Mouse (Mus musculus): Measurements from ENCODE around the gene Pim3.

Pim3 gene

DNA sequence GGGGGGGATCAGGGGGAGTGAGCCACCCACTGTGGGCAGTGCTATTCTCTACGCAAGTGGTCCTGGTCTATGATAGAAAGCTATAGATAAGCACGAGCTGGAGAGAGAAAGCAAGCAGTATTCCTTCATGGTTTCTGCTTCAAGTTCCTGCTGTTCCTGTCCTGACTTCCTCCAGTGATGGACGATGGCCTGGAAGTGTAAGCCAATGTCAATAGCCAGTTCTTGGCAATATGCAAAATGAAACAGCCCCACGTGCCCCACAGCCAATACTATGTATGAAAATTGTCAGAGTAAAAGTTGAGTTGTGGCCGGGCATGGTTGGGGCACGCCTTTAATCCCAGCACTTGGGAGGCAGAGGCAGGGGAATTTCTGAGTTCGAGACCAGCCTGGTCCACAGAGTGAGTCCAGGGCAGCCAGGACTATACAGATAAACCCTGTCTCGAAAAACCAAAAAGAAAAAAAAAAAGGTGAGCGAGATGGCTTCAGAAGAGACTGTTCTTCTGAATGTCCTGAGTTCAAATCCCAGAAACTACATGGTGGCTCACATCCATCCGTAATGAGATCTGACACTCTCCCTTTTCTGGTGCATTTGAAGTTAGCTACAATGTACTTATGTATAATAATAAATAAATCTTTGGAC is 34.5 kb downstream of the Pim3 start:
- ChIA-PET CTCF (interaction anchor here in 3 of 4 experiments (0.5 to 1.9 kb wide), 5 partner anchors 20 to 460 kb away, joined by 3 to 6 read pairs (median 4); no protein-coding TSS in a partner anchor), POLR2A (interaction anchor here in 2 of 4 experiments (1.2 to 12.4 kb wide), 5 partner anchors 7 to 29 kb away, joined by 3 to 305 read pairs (median 115); partner anchors contain the start of gene Pim3 (in 1 of the 2))

DNA sequence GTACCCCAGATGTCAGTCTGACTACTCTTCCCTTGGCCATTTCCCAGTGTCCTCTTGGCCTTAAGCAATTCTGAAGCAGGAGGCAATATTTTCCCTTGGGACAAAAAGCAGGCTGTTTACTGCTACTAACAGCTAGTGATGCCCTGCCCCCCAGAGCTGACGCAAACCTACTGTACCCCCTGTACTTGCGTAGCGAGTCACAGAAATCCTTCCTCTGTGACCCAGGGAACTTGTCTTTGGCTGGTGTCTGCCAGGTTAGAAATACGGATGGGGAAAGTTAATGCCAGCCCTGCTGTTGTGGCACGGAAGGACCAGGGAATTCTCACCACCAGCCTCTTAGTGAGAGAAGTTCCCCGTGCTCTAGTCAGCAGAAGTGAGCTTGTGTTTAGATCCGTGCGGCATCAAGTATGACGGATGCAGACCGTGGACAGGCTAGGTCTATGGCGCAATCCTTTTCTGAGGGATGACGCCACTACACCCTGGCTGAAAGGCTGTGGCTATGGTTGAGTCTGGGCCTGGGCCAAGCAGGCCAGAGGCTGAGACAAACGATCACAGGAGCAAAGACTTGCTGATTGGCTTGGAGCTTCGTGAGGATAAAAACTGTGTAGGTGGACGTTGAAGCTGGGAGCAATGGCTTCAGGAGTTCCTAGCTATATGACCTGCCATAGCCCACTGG is 40.4 kb downstream of the Pim3 start:
- ChIA-PET CTCF (interaction anchor here (0.5 to 4.3 kb wide), 30 partner anchors 7 to 413 kb away, joined by 3 to 30 read pairs (median 4); partner anchors contain the start of gene Sbf1 (in 1 of the 4)), POLR2A (interaction anchor here in 3 of 4 experiments (0.6 to 8.3 kb wide), 48 partner anchors 9 to 220 kb away, joined by 3 to 305 read pairs (median 6); partner anchors contain the start of genes Pim3 (in 3 of the 3), Alg12 (in 2 of the 3), Zbed4 (in 2 of the 3) and Creld2 (in 1 of the 3))

DNA sequence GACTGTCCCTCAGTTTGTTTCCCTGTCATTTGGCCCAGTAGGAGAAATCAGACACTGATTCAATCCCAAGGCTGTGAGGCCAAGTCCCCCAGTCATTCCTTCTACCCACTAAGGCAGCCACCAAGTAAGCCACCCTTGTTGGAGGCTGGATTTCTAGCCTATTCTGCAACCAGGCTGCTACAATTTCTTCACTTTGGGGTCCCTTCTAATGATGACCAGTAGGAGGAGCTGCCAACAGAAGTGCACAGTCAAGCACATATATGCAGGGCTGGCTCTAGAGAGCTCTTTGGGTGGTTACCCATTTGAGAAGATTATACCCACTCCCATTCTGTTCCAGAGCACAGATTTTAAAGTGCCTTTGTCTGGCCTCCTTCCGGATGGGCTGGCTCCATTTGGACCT is 41.1 kb downstream of the Pim3 start:
- CTCF ChIA-PET: interaction anchor here (0.5 to 4.3 kb wide), 46 partner anchors 8 to 412 kb away, joined by 3 to 30 read pairs (median 4); partner anchors contain the start of genes Mov10l1 (in 1 of the 4) and Sbf1 (in 1 of the 4)
- POLR2A ChIA-PET: interaction anchor here in 3 of 4 experiments (0.5 to 8.3 kb wide), 58 partner anchors 10 to 1352 kb away, joined by 3 to 305 read pairs (median 6); partner anchors contain the start of genes Pim3 (in 3 of the 3), Alg12 (in 2 of the 3), Zbed4 (in 2 of the 3) and Creld2 (in 1 of the 3)

DNA sequence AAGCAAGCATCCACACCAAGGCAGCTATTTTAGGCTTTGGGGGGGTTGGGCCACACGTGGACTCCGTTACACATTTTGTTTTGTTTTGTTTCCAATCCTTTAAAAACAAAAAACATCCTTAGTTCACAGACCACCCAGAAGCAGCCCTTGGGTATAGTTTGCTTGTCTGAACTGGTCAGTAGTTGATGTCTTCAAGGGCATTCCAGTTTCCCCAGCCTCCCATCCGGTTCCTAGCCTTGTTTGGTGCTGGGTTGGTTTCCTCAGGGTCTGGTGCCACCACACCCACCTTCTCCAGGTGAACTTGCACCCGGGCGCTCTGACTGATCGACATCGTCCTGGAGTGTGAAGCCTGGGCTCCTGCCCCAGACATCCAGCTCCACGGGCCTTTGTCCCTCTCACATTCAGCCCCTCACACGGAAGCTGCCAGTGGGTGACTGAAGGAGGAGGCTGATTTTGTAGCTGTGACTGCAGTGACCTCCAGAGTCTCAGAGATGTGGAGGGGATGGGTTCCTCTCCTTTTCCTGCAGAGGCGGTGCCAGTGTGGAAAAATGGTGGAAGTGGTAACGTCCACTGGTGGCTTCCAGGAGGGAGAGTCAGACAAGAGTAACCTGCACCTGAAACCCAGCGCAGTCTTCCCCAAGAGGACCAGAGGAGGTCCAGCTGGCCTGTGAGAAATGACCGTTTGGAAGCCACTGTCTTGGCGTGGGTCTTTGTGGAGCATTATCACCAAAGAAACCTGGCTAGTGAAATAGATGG is 42.2 kb downstream of the Pim3 start:
- CTCF ChIA-PET: interaction anchor here (0.5 to 4.3 kb wide), 24 partner anchors 9 to 95 kb away, joined by 3 to 30 read pairs (median 5); partner anchors contain the start of gene Mov10l1 (in 1 of the 4)
- POLR2A ChIA-PET: interaction anchor here (0.6 to 8.3 kb wide), 52 partner anchors 10 to 292 kb away, joined by 3 to 305 read pairs (median 6); partner anchors contain the start of genes Pim3 (in 3 of the 4), Alg12 (in 1 of the 4) and Dennd6b (in 1 of the 4)

DNA sequence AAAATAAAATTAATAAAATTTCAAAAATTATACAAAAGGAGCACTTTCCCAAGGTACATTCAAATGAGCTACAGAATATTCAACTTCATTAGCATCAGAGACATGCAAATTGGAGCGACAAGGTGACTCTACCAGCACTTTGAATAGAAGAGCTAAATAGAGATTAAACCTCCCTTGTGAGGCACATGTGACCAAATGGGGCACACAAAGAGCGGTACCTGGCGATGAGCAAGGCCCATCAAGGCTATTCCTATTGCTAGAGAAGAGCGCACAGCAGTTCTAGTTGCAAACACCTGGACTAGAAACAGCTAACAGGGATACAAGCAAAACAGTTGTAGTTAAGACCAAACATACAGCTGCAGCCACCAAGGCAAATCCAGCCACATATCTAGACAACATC is 44.4 kb downstream of the Pim3 start:
- ChIA-PET CTCF (interaction anchor here (0.8 to 2.0 kb wide), 16 partner anchors 10 to 305 kb away, joined by 3 to 11 read pairs (median 5); partner anchors contain the start of gene Ppp6r2 (in 1 of the 4)), POLR2A (interaction anchor here (0.6 to 8.3 kb wide), 90 partner anchors 8 to 523 kb away, joined by 3 to 305 read pairs (median 5); partner anchors contain the start of genes Pim3 (in 4 of the 4), Hdac10 (in 2 of the 4), Alg12 (in 1 of the 4) and C730034F03Rik (in 1 of the 4))

DNA sequence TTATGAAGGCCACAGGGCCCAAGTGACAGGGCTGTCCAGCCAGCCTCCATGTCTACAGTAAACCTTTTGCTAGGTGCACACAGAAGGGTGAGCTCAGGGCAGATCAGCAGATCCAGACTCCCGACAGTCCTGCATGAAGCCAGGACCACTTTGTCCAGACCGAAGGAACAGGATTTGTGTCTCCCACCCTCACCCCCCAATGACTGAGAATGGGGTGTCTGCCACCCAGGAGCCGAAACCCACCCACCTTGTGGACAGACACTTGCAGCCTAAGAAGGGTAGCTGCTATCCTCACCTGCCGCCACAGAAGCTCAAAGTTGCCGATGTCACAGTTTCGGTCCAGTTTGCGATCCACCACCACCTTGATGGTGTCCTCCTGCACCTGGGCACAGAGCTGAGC is 53.1 kb downstream of the Pim3 start:
- ChIA-PET CTCF (interaction anchor here in 2 of 4 experiments (1.0 to 3.2 kb wide), 8 partner anchors 11 to 87 kb away, joined by 3 to 19 read pairs (median 4); no protein-coding TSS in a partner anchor), POLR2A (interaction anchor here (0.5 to 5.5 kb wide), 36 partner anchors 9 to 231 kb away, joined by 3 to 99 read pairs (median 5); partner anchors contain the start of genes Pim3 (in 3 of the 4) and Zbed4 (in 1 of the 4))

All from embryonic stem cell, embryonic (primary cell).